Mouse (Mus musculus): ENCODE measurements around the gene Slc6a17. TPM values are rescaled to one million over a fixed set of nuclear protein-coding genes. Genes with fewer than 3 reads are reported as not detected.

The Slc6a17 gene
- total and polyA plus RNA-seq, 3 experiments, result 0.04 TPM; not detected in 2

DNA sequence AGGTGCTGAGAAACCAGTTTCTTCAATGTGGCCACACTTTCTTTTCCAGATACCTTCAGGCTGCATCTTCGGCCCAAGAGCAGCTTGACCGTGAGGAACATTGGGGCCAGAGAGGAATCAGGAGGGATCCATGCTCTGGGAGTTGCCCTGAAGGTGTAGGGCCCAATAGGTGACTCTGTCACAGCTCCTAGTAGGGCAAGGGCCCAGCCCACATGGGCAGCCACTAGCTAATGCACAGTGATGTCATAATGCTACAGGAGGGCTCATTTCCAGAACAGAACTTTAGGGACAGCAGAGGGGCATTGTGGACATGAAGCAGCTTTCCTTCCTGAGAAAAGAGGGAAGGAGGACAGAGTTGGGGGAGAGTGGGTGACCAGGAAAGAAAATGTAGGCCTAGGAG lies 37.0 kb upstream of the Slc6a17 start, which contains the start of gene Ubl4b:
Ubl4b (minus strand) TSS at position 232 of the 400 bp plus-strand sequence.
- Histone ChIP-seq H3K4me3 (ENCODE audit: control insufficient read depth in 1 of 2, insufficient read depth in 1 of 2, low read depth in 2 of 2, low read length in 2 of 2) (no peak within 1 kb of the TSS), H3K9ac (ENCODE audit: control insufficient read depth, low read depth, low read length, poor library complexity, severe bottlenecking) (no peak within 1 kb of the TSS), H3K4me1 (ENCODE audit: control insufficient read depth in 1 of 2, insufficient read depth in 2 of 2, low read length in 2 of 2) (no peaks in the 10 kb centered on the region), H3K36me3 (ENCODE audit: control insufficient read depth in 1 of 2, insufficient read depth in 2 of 2, low read length in 2 of 2) (no peaks in the 10 kb centered on the region), H3K27me3 (ENCODE audit: control insufficient read depth in 1 of 2, insufficient read depth in 2 of 2, low read length in 2 of 2) (peaks cover 0 to 3% of the 10 kb centered on the region in 2 experiments; a peak in 3 of 4 replicates), H3K9me3 (replicated peaks; ENCODE audit: insufficient read depth, low read length) (no peaks in the 10 kb centered on the region), H3K27ac (ENCODE audit: control insufficient read depth, low read depth, low read length) (no peak within 1 kb of the TSS), H3K79me2 (ENCODE audit: control insufficient read depth, insufficient read depth, low read length, poor library complexity) (no peaks in the 10 kb centered on the region)
- no peak for DNase-seq (ENCODE audit: low read depth, low spot score)
- TF ChIP-seq ZKSCAN1 (IDR thresholded peaks at IDR 0.05; ENCODE audit: low read depth, low read length) (no peak), TCF12 (IDR thresholded peaks at IDR 0.05; ENCODE audit: low read depth, low read length) (no peak), CTCF (IDR thresholded peaks at IDR 0.05 in 2 of 3, conservative IDR thresholded peaks at IDR 0.05 in 1 of 3; ENCODE audit: control insufficient read depth in 1 of 3, insufficient read depth in 1 of 3, low read depth in 2 of 3, low read length in 3 of 3, poor library complexity in 1 of 3, severe bottlenecking in 1 of 3) (no peak), BHLHE40 (IDR thresholded peaks at IDR 0.05; ENCODE audit: borderline replicate concordance, low read depth, low read length) (no peak), SMC3 (IDR thresholded peaks at IDR 0.05; ENCODE audit: low read depth, low read length) (no peak), KAT2A (conservative IDR thresholded peaks at IDR 0.05; ENCODE audit: low read depth, low read length) (no peak), RAD21 (IDR thresholded peaks at IDR 0.05; ENCODE audit: low read depth, low read length) (no peak), ETS1 (IDR thresholded peaks at IDR 0.05; ENCODE audit: low read depth, low read length) (no peak), ZMIZ1 (IDR thresholded peaks at IDR 0.05; ENCODE audit: low read depth, low read length) (no peak), ZNF384 (IDR thresholded peaks at IDR 0.05; ENCODE audit: low read depth, low read length) (no peak)

DNA sequence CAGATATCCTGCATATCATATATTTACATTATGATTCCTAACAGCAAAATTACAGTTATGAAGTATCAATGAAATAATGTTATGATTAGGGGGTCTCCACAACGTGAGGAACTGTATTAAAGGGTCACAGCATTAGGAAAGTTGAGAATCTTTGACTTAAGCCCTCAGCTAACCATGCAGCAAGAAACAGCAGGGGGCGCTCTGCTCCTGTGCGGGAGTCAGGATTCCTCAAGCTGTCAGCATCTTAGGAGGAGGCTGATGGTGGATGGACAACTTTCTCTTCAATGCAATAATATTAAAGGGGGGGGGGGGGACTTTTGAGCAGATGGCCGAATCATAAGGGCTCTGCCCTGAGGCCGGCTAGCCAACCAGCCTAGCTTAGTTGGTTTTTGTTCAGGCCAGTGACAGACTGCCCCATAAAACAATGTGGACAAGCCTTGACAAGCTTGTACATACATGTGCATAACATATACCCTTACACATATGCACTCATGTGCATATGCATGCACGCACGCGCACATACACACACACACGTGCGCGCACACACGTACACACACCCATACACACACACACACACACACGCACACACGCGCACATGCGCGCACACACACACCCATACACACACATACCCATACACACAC lies 32.7 kb upstream of the Slc6a17 start:
- no peaks in the 10 kb centered on the region for H3K79me2 ChIP-seq (ENCODE audit: control insufficient read depth, insufficient read depth, low read length, poor library complexity)
- no peak overlapping the region for H3K4me3 ChIP-seq (ENCODE audit: control insufficient read depth in 1 of 2, insufficient read depth in 1 of 2, low read depth in 2 of 2, low read length in 2 of 2)
- no peaks in the 10 kb centered on the region for H3K36me3 ChIP-seq (ENCODE audit: control insufficient read depth in 1 of 2, insufficient read depth in 2 of 2, low read length in 2 of 2)
- H3K9ac ChIP-seq (ENCODE audit: control insufficient read depth, low read depth, low read length, poor library complexity, severe bottlenecking), result no peak overlapping the region
- no peak overlapping the region for H3K27ac ChIP-seq (ENCODE audit: control insufficient read depth, low read depth, low read length)
- no peaks in the 10 kb centered on the region for H3K4me1 ChIP-seq (ENCODE audit: control insufficient read depth in 1 of 2, insufficient read depth in 2 of 2, low read length in 2 of 2)
- H3K9me3 ChIP-seq (replicated peaks; ENCODE audit: insufficient read depth, low read length), result no peaks in the 10 kb centered on the region
- H3K27me3 ChIP-seq (ENCODE audit: control insufficient read depth in 1 of 2, insufficient read depth in 2 of 2, low read length in 2 of 2), result peaks cover 0 to 5% of the 10 kb centered on the region in 2 experiments; a peak in 3 of 4 replicates
- peak; percentile 65 for DNase-seq (ENCODE audit: low read depth, low spot score)
- peak; percentile 21; the same call in 1 of the 2 replicates for TF ChIP-seq ZC3H11A (IDR thresholded peaks at IDR 0.05; ENCODE audit: low read depth, low read length)
- TF ChIP-seq SMC3 (IDR thresholded peaks at IDR 0.05; ENCODE audit: low read depth, low read length), result peak; percentile 45
- TF ChIP-seq ZNF384 (IDR thresholded peaks at IDR 0.05; ENCODE audit: low read depth, low read length), result no peak
- TF ChIP-seq RAD21 (IDR thresholded peaks at IDR 0.05; ENCODE audit: low read depth, low read length), result peak; percentile 45
- peak; percentile 71 to 89 (median 73) for TF ChIP-seq CTCF (IDR thresholded peaks at IDR 0.05 in 2 of 3, conservative IDR thresholded peaks at IDR 0.05 in 1 of 3; ENCODE audit: control insufficient read depth in 1 of 3, insufficient read depth in 1 of 3, low read depth in 2 of 3, low read length in 3 of 3, poor library complexity in 1 of 3, severe bottlenecking in 1 of 3)

DNA sequence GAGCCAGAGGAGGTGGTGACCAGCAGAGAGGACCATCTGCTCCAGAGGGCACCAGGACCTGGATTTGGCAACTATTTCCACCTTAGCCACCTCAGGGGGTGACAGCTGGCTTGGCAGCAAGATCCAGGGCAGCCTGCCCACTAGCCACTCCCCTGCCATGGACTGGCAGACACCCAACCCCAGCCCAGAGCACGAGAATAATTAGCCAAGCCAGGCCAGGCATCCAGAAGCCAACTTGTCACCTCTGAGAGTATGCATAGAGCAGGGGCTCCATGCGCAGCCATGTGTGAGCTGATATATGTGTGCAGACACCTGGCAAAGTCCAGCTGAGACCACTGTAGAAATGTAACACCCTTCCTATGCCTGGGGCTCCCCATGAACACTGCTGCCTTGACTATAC lies 29.1 kb upstream of the Slc6a17 start:
- no peak for DNase-seq (ENCODE audit: low read depth, low spot score)
- no peaks in the 10 kb centered on the region for H3K4me1 ChIP-seq (ENCODE audit: control insufficient read depth in 1 of 2, insufficient read depth in 2 of 2, low read length in 2 of 2)
- no peak overlapping the region for H3K4me3 ChIP-seq (ENCODE audit: control insufficient read depth in 1 of 2, insufficient read depth in 1 of 2, low read depth in 2 of 2, low read length in 2 of 2)
- H3K9ac ChIP-seq (ENCODE audit: control insufficient read depth, low read depth, low read length, poor library complexity, severe bottlenecking), result no peak overlapping the region
- no peaks in the 10 kb centered on the region for H3K9me3 ChIP-seq (replicated peaks; ENCODE audit: insufficient read depth, low read length)
- peaks cover 2% of the 10 kb centered on the region in 2 experiments; a peak in 2 of 4 replicates for H3K27me3 ChIP-seq (ENCODE audit: control insufficient read depth in 1 of 2, insufficient read depth in 2 of 2, low read length in 2 of 2)
- H3K36me3 ChIP-seq (ENCODE audit: control insufficient read depth in 1 of 2, insufficient read depth in 2 of 2, low read length in 2 of 2), result no peaks in the 10 kb centered on the region
- TF ChIP-seq E2F4 (IDR thresholded peaks at IDR 0.05; ENCODE audit: borderline replicate concordance, low read depth, low read length), result no peak
- TF ChIP-seq SIN3A (IDR thresholded peaks at IDR 0.05; ENCODE audit: low read length), result no peak
- TF ChIP-seq RCOR1 (IDR thresholded peaks at IDR 0.05; ENCODE audit: low read depth, low read length), result no peak
- no peak for TF ChIP-seq POLR2AphosphoS2 (IDR thresholded peaks at IDR 0.05; ENCODE audit: low read length)
- TF ChIP-seq ELF1 (IDR thresholded peaks at IDR 0.05; ENCODE audit: low read depth, low read length), result no peak
- no peak for TF ChIP-seq ZNF384 (IDR thresholded peaks at IDR 0.05; ENCODE audit: low read depth, low read length)
- no peak for TF ChIP-seq TCF12 (IDR thresholded peaks at IDR 0.05; ENCODE audit: low read depth, low read length)
- no peak for TF ChIP-seq TBP (IDR thresholded peaks at IDR 0.05; ENCODE audit: low read depth, low read length)
- TF ChIP-seq CTCF (IDR thresholded peaks at IDR 0.05 in 2 of 3, conservative IDR thresholded peaks at IDR 0.05 in 1 of 3; ENCODE audit: control insufficient read depth in 1 of 3, insufficient read depth in 1 of 3, low read depth in 2 of 3, low read length in 3 of 3, poor library complexity in 1 of 3, severe bottlenecking in 1 of 3), result no peak
- TF ChIP-seq ZKSCAN1 (IDR thresholded peaks at IDR 0.05; ENCODE audit: low read depth, low read length), result no peak
- no peak for TF ChIP-seq RAD21 (IDR thresholded peaks at IDR 0.05; ENCODE audit: low read depth, low read length)
- no peak for TF ChIP-seq ZMIZ1 (IDR thresholded peaks at IDR 0.05; ENCODE audit: low read depth, low read length)
- no peaks in the 10 kb centered on the region for H3K79me2 ChIP-seq (ENCODE audit: control insufficient read depth, insufficient read depth, low read length, poor library complexity)
- H3K27ac ChIP-seq (ENCODE audit: control insufficient read depth, low read depth, low read length), result no peak overlapping the region
